Mouse (Mus musculus) hindbrain, embryonic 12.5 days (tissue): ENCODE measurements at regions not wholly inside any gene's neighbourhood (a gene's known extent, or its start where the extent isn't known, plus 50 kb on each side); places are given as distances from the start of the nearest gene placed in this dataset.

ENCODE experiments used
- ATAC-seq: fragments of 200-750 bp; cut with Nextera tagmentation; 2 replicates; pipeline ENCODE4 v1.8.0; 2017; ENCODE audit warnings: moderate TSS enrichment; ENCODE audit not compliant: low FRiP score
- H3K27ac ChIP-seq: fragments of 300-500 bp; sonication (generic); 2 replicates; pipeline ENCODE4 v1.5.1; 2016; ENCODE audit warnings: mild to moderate bottlenecking
- H3K27me3 ChIP-seq: fragments of 300-500 bp; sonication (generic); 2 replicates; pipeline ENCODE4 v1.6.1; 2016; ENCODE audit warnings: mild to moderate bottlenecking
- H3K36me3 ChIP-seq: fragments of 300-500 bp; sonication (generic); 2 replicates; pipeline ENCODE4 v1.6.1; 2016; ENCODE audit warnings: mild to moderate bottlenecking
- H3K4me1 ChIP-seq: fragments of 300-500 bp; sonication (generic); 2 replicates; pipeline ENCODE4 v1.6.1; 2016
- H3K4me2 ChIP-seq: fragments of 300-500 bp; sonication (generic); replicated peaks from 2 replicates; pipeline ENCODE4 v1.6.1; 2016; ENCODE audit warnings: mild to moderate bottlenecking
- H3K4me3 ChIP-seq: fragments of 300-500 bp; sonication (generic); 2 replicates; pipeline ENCODE4 v1.5.1; 2016; ENCODE audit warnings: mild to moderate bottlenecking
- H3K9ac ChIP-seq: fragments of 300-500 bp; sonication (generic); 2 replicates; pipeline ENCODE4 v1.6.1; 2016; ENCODE audit warnings: mild to moderate bottlenecking, moderate library complexity
- H3K9me3 ChIP-seq: fragments of 300-500 bp; sonication (generic); replicated peaks from 2 replicates; pipeline ENCODE4 v1.6.1; 2016; ENCODE audit warnings: mild to moderate bottlenecking
- WGBS: fragments of 180-500 bp; shearing (Covaris S2); methylation state at CpG from one replicate; pipeline ENCODE4 v1.1.7; 2016; 5-methylcytosine and 5-hydroxymethylcytosine counted together

DNA sequence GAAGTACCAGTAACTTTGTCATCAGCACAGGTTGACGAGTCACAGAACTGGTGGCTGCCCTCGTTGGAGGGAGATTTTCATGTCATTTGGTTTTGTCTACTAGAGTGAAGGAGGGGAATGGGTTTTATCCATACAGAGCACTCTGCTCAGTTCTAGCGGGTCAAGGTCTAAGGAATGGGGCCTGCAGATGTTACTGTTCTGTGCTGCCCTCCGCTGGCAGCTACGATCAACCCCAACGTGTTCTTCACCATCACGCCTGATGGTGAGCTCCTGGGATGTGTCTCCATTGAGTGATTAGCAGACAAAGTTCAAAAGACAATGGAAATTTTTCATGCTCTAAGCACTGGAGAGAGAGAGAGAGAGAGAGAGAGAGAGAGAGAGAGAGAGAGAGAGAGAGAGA lies 416.9 kb downstream of the Plekhb2 start:
- no peak overlapping the region for H3K9ac ChIP-seq
- no peak overlapping the region for H3K4me3 ChIP-seq
- WGBS: 57% methylated on average over 7 of the region's 7 CpGs
- H3K9me3 ChIP-seq: no peaks in the 10 kb centered on the region
- no peaks in the 10 kb centered on the region for H3K36me3 ChIP-seq
- H3K4me1 ChIP-seq: no peaks in the 10 kb centered on the region
- H3K4me2 ChIP-seq: no peak overlapping the region
- no peak for ATAC-seq
- H3K27ac ChIP-seq: no peak overlapping the region
- H3K27me3 ChIP-seq: no peaks in the 10 kb centered on the region

GRCm38 (mm10) chr1:35267883-35268282 lies 418.1 kb downstream of the Plekhb2 start:
- H3K4me3 ChIP-seq: no peak overlapping the region
- H3K27me3 ChIP-seq: no peaks in the 10 kb centered on the region
- no peak for ATAC-seq
- no peak overlapping the region for H3K4me2 ChIP-seq
- no peaks in the 10 kb centered on the region for H3K36me3 ChIP-seq
- no peak overlapping the region for H3K27ac ChIP-seq
- WGBS: 80% methylated on average over 6 of the region's 7 CpGs
- H3K9me3 ChIP-seq: no peaks in the 10 kb centered on the region
- H3K4me1 ChIP-seq: no peaks in the 10 kb centered on the region
- H3K9ac ChIP-seq: no peak overlapping the region

DNA sequence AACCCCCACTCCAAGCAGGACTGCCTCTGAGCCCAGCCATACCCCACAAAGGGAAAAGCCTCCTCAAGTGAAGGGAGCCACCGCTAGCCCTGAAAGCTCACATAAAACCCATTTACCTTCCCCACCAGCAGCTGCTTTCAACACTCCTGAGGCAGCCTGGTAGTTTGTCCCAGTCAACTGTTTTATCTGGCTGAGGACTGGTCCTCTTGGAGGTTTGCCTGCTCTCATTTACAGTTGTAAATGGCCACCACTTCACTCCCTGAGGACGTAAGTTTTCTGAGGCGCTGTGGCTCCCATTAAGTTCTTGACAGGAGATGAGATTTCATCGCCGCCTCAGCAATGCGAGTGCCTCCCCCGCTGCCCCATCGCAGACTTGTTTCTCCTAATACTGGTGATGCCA lies 425.2 kb downstream of the Plekhb2 start:
- Histone ChIP-seq H3K9ac (no peak overlapping the region), H3K9me3 (no peaks in the 10 kb centered on the region), H3K27ac (no peak overlapping the region), H3K4me3 (no peak overlapping the region), H3K27me3 (no peaks in the 10 kb centered on the region), H3K4me1 (no peaks in the 10 kb centered on the region), H3K36me3 (no peaks in the 10 kb centered on the region), H3K4me2 (no peak overlapping the region)
- 86% methylated on average over 8 of the region's 8 CpGs for WGBS
- no peak for ATAC-seq
